Mouse (Mus musculus) C2C12 (cell line): ENCODE measurements around the gene Cadps2.

Experiments
- CEBPB ChIP-seq: IDR thresholded peaks from one replicate; pipeline ENCODE4 v1.6.1; 2011; ENCODE audit warnings: low read depth, mild to moderate bottlenecking, control low read depth, moderate library complexity
- CTCF ChIP-seq: IDR thresholded peaks from one replicate; pipeline ENCODE4 v1.5.1; 2011; ENCODE audit not compliant: control insufficient read depth, insufficient read depth, insufficient read length
- FOSL1 ChIP-seq: IDR thresholded peaks from one replicate; pipeline ENCODE4 v1.8.0; 2011; ENCODE audit warnings: mild to moderate bottlenecking, low read length; ENCODE audit not compliant: poor library complexity, insufficient read depth, severe bottlenecking
- MAX ChIP-seq: IDR thresholded peaks from one replicate; pipeline ENCODE4 v1.6.1; 2011; ENCODE audit warnings: mild to moderate bottlenecking, control low read depth
- MYOG ChIP-seq: IDR thresholded peaks from one replicate; pipeline ENCODE4 v1.6.1; 2011; ENCODE audit not compliant: control insufficient read depth, insufficient read length; ENCODE audit errors: extremely low read depth
- USF1 ChIP-seq: IDR thresholded peaks from one replicate; pipeline ENCODE4 v1.6.1; 2011; ENCODE audit warnings: low read depth, mild to moderate bottlenecking, control low read depth, moderate library complexity

DNA sequence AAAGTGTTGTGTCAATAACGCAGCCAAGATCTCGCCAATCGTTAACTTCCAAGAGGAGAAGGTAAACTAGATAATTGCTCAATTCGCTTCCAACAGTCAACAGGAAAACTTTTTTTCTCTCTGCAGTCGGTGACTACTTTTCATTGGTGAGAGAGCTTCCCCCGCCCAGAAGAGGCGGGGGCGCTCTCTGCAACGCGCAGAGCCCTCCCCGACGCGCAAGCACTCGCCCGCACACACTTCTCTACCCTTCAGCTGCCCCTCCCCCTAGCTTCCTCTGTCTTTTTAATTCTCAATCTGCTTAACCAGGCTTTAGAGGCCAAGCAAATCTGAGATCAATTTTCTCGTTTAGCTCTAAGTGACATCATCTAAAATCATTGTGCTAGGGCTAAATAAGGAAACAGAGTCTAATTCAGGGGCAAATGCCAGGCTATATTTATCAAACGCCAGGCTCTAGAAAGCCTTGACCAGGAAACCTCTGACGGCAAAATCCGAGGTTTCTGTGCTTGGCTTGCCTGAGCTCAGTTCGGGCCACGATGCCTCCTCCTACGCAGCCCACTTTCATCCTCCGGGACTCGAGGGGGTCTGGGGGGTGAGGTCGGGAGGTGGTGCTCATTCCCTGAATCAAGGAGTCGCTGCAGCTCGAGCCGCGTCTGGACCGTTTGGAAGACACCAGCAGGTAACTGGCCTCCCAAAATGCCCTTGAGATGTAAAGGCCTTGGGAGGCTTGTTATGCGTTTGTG lies 590.7 kb downstream of the Cadps2 start, which contains the start of gene Fezf1:
- TF ChIP-seq CTCF, result no peak
- TF ChIP-seq MAX, result no peak
- TF ChIP-seq USF1, result no peak
- TF ChIP-seq MYOG, result no peak
- TF ChIP-seq FOSL1, result no peak
- no peak for TF ChIP-seq CEBPB
